Mouse (Mus musculus) large intestine, adult 2 months (tissue): Measurements from ENCODE around the gene Ctnnb1. TPM values are rescaled to one million over a fixed set of nuclear protein-coding genes. Genes with fewer than 3 reads are reported as not detected.

Experiments
- DNase-seq: peaks from one replicate; pipeline ENCODE4 v3.0.0-alpha.2; 2012; ENCODE audit warnings: low read depth, low spot score
- WGBS: fragments of 180-500 bp; shearing (Covaris S2); methylation state at CpG from one replicate; pipeline ENCODE4 v1.1.7; 2018; 5-methylcytosine and 5-hydroxymethylcytosine counted together
- polyA plus RNA-seq: library from polyadenylated mRNA; depleted of rRNA; stranded (reverse); fragments of >200 nt; gene quantifications from 2 replicates; pipeline ENCODE4 v1.2.3, GENCODE M21; 2012

Ctnnb1 gene
- polyA plus RNA-seq, 1 experiment, result 195 TPM

DNA sequence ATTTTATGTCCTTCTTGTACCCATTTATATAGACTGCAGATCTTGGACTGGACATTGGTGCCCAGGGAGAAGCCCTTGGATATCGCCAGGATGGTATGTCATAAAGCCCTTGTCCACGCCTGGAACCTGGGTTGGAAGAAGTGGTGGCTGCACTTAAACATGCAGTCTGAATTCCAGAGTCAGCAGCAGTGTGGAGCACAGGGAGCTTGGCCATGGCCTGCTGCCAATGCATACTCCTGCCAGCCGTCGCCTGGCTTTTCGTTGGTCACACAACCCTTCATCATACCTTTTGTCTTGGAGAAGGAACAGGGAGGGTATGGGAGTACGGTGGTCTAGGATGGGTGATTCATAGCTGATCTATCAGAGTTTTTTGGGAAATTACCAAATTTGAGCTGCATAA, 29.5 kb downstream of the Ctnnb1 start:
- WGBS, result 65% methylated on average over 6 of the region's 6 CpGs
- DNase-seq, result no peak

DNA sequence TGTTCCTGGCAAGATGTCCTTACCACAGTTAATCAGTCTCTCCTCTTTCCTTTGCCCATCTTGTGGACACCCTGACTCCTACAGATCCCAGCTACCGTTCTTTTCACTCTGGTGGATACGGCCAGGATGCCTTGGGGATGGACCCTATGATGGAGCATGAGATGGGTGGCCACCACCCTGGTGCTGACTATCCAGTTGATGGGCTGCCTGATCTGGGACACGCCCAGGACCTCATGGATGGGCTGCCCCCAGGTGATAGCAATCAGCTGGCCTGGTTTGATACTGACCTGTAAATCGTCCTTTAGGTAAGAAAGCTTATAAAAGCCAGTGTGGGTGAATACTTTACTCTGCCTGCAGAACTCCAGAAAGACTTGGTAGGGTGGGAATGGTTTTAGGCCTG, 30.2 kb downstream of the Ctnnb1 start:
- DNase-seq, result no peak
- WGBS, result 81% methylated on average over 4 of the region's 4 CpGs

DNA sequence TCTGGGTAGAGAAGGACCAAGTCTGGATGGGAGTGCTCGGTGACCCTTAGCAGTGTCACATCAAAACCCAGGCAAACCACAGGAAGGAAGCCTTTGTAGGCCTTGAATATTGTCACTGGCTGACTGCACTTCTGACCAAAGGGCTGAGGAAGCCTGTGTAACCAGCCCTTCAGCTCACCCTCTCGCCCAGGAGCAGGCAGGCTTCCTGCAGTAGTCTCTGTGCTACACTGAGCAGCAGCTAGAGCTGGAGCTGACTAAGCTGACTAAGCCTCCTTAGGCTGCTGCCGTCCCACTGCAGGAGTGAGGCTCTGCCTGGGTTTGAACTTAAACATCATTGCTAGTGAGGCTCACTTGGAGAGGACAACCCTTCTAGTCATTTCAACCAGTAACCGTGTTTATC, 31.6 kb downstream of the Ctnnb1 start:
- 63% methylated on average over 4 of the region's 4 CpGs for WGBS
- DNase-seq, result no peak

DNA sequence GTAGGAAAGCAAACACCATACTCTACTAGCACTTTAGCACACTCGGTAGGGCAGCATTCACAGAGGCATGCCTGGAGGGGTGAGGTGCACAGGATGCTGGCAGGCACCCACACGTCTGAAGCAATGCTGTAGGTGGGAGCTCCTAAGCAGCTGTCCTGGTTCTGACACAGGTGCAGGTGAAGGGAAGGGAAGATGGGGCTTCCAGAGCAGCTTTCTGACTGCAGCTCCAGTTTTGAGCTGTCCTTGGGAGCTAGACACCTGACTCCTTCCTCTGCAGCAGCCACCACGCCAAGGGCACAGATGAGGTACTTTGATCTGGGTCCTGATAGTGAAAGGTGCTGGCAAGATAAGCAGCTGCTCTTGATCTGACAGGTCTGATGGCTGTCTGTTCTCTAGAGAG, 32.5 kb downstream of the Ctnnb1 start:
- no peak for DNase-seq
- 28% methylated on average over 3 of the region's 3 CpGs for WGBS

DNA sequence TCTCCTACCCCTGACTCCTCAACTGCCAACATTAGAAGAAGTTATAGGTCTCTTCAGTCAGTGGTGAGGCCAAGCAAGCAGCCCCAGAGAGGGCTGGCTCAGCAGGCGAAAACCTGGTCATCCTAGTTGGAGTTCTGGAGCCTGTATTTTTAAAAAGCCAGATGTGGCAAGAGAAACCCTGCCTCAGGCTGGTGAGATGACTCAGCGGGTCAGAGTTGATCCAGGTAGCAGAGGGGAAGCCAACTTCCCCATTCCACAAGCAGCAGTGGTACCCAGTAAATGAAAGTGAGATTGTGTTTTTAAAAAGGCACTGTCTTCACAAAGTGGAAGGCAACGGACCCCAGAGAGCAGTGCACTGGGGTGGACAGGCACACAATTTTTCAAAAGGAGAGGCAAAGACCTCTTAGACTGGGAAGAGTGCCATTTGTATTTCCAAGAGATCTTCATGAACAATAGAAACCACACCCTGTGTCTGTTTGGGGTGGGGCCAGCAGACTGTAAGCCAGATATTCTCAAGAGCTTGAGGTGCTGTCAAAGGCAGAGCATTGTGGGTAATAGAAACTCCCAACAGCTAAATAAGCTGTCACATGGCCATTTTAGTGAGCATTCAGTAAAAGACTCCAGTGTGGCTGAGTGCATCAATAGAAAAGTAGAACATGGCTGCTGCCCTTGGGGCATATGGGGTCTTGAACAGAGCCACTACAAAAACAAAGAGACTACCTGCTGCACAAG, 33.1 kb downstream of the Ctnnb1 start:
- no peak for DNase-seq
- WGBS, result 50% methylated on average over 3 of the region's 3 CpGs

DNA sequence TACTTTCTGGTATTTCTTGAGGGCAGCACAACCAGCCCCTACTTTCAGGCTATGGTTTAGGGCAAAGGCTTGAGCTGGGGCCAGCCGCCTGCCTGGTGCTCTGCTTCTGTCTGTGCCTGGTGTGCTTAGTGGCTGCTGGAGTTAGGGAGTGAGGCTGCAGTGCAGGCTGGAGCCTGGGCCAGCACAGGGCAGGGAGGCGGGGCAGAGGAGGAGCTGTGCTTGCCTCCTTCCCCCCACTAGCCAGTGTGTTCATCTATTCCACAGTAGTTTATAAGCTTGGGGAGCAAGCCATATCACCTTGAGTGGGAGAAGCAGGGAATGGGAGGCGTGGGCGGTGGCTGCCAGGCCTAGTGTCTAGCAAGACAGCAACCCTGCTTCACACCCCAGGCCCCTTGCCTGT, 34.1 kb downstream of the Ctnnb1 start:
- no peak for DNase-seq
- 83% methylated on average over 4 of the region's 4 CpGs for WGBS

DNA sequence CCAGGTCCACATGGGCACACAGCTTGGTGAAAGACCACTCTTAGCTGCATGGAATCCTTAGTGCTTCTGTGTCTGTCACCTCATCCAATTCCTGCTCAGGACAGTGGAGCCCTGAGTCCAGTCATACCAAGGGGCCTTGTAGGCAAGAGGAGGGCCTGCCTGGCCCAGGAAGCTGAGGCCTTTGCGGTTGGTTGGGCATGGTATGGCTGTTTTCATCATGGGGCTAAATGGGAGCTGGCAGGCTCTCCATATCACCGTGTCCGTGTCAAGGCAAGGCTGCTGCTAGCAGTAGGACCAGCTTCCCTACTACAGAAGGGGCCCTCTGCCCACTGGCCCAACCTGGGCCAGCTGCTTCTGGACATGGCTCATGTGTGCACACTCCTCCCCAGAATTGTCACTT, 34.7 kb downstream of the Ctnnb1 start:
- DNase-seq, result no peak
- 87% methylated on average over 3 of the region's 3 CpGs for WGBS

DNA sequence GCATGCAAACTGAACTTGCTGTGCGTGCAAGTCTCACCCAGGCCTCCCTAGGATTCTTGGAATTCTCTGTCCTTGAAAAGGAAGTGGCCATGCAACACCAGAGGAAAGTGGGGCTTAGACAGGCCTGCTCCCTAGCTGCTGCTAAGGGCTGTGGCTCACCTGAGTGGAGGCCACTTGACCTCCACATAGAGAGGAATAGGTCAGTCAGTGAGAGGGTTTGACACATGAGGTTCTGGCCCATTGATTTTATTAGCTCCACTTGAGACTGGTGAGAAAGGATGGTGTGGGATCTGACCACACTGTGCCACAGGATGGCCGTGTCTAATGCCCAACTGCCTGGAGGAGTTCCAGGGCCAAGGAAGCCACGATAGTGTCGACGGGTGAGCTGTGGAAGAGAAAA, 35.2 kb downstream of the Ctnnb1 start:
- no peak for DNase-seq
- 78% methylated on average over 5 of the region's 5 CpGs for WGBS

DNA sequence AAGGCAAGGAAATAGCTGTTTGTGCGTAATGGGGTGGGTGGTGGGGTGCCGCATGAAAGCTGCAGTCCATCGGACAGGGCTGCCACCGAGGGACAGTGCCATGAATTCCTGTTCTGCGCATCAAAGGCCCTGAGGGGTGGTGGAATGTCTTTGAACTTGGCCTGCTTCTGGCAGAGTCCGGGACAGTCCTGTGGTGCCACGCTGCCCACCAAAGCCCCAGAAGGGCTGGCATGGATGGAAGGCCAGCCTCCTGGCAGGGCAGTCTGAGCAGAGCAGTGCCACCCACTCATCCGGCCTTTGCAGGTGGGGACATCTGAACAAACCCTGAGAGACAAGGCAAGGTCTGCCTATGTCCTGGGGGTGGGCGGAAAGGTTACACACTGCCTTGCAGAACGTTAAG, 36.0 kb downstream of the Ctnnb1 start:
- DNase-seq, result no peak
- 88% methylated on average over 10 of the region's 10 CpGs for WGBS

DNA sequence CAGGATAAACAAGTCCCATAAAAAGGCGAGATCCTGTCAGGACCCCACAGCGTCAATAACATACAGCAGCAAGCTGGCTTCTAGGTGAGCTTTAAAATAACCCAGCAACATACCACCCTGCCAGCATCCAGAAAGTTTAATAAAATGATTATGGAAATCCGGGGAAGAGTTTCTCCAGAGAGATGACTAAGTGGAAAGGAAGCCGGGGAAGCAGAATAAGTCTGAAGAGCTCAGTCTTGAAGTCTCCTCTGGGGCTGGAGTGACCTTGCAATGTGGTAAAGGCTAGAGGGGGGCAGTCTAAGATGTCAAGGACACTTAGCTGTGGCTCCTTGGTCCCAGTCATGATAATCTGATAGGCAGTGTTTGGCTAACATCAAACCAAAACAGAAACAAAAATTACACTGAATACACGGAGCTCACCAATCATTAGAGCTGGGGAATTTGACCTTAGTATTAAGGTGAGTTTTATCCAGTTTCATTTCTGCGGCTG, 44.1 kb downstream of the Ctnnb1 start:
- 60% methylated on average over 6 of the region's 6 CpGs for WGBS
- no peak for DNase-seq

DNA sequence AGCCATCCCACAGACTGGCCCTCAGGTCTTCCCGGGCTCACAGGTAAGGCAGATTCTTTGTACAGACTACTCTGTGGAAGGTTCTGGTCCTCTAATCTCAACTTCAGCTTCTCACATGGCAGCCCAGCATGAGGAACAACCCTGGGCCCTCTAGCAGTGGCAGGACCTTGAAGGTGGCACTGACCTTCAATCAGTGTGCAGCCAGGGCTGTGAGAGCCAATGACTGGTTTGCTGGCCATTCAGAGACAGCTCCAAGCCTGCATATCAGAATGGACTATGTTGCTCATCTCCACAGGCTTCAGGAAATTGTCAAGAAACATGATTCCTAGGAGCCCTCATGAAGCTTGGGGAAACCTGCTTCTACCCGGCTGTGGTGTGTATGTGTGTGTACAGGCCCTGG, 45.2 kb downstream of the Ctnnb1 start:
- 84% methylated on average over 2 of the region's 2 CpGs for WGBS
- no peak for DNase-seq

DNA sequence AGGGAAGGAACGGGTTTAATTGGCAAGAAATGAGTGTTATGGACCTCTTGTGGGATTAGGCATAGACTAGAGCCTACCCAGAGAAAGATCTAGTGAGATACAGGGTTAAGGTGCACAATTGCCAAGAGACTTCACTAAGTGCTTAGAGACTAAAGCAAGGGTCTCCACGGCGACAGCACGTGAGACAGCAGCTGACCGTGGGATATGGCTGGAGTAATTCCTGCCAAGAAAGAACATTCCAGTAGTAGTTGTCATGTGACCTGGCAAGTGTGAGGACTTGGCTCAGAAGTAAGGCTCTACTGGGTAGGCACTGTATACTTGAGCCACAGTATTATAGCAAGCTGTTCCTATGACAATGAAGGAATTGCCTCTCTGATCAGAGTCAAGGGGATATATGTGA, 47.1 kb downstream of the Ctnnb1 start:
- DNase-seq, result no peak
- WGBS, result 46% methylated on average over 5 of the region's 5 CpGs

DNA sequence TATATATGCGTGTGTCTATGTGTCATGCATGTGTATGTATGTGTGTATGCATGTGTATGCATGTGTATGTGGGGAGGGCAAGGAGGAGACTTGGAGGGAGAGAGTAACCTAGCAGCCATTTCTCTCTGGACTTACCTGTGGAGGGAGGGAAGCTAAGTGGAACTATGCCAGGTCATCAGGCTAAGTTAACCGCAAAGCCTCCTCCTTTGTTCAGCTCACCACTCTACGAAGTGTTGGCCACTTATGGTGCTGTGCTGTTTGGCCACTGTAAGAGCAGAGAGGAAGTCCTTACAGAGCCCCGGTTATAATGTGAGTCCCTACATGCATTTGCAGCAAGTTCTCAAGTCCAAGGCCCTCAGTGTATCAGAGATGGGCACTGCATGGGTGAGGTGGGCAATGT, 47.8 kb downstream of the Ctnnb1 start:
- DNase-seq, result no peak
- WGBS, result 96% methylated on average over 4 of the region's 4 CpGs

DNA sequence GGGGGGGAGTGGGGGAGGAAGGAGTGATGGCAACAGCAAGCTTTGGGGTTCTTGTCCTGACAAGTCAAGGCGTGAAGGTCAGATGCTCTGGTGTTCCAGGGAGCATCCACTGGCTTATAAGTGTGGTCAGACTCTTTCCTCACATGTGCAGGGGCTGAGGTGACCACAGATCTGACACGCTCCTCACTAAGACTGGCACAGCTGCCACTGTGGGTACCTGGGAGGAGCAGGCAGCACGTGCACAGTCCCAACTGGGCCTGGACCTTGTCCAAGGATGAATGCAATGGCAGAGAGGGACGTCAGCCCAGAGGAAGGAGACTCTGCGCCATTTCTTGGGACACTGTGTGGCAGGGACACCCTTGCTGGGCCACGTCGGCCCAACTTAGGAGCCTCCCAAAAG, 52.8 kb downstream of the Ctnnb1 start:
- WGBS, result 77% methylated on average over 7 of the region's 7 CpGs
- DNase-seq, result no peak

DNA sequence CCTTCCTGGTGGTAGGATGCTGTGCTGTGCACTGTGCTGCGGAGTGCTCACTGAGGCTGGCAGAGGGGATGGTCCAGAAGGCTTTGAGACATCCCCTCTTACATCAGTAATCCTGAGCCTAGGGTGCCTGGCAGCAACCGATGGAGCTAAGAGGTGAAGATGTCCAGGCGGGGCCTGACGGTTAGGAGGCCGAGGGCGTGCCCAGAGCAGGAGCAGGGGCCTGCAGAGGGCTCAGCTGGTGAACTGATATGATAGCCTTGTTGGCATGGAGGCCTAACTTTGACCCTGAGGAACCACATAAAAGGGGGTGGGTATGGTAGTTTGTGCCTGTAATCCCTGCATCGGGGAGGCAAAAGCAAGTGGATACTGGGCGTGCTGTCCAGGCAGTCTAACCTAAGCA, 54.8 kb downstream of the Ctnnb1 start:
- 44% methylated on average over 8 of the region's 8 CpGs for WGBS
- DNase-seq, result no peak

DNA sequence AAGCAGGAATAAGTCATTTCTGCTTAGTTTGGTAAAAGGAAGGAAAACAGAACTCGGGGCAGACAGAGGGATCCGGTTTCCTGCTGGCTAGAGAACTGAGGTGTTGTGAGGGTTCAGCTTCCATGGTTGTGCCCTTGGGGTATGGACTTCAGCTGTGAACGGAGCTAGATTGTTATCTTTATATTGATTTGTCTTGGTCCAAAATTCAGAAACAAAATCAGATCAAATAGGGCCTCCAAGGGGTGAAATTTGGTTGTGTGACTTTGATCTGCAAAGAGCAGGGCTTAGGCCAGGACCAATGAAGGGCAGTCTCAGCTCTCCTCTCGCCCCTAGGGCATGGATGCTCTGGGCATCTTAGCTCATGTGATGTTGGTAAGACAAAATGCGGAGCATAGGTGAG, 55.5 kb downstream of the Ctnnb1 start:
- WGBS, result 87% methylated on average over 5 of the region's 5 CpGs
- DNase-seq, result no peak

DNA sequence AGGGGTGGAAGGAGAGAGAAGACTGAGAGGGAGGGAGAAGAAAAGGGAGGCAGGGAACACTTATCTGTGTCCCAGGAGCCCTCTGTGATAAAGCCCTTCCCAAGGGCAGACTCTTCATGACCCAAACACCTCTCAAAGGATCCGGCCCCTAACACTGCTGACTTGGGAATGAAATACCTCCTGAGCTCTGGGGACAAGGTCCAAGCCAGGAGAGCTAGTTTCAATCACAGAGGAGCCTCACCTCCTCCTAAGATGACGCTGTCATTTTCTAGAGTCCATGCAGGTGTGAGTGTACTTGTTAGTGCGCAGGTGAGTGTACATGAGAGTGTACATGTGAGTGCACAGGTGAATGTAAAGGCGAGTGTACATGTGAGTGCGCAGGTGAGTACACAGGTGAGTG, 56.0 kb downstream of the Ctnnb1 start:
- 77% methylated on average over 5 of the region's 5 CpGs for WGBS
- no peak for DNase-seq

DNA sequence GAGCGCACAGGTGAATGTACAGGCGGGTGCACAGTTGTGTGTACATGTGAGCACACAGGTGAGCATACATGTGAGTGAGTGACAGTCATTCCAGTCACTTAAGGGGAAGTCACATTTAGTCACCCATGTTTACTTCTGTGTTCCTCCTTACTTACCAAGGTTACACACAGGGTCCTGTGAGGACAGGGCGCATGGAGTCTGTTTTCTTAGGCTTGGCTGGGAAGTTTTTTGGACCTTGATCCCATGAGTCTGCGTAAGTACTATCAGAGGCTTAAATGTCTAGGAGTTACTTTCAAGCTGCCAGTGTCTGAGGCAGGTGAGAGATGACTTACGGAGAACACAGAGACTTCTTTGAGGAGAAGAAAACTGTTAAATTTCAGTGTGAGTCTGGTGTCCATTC, 56.5 kb downstream of the Ctnnb1 start:
- peak; percentile 44 for DNase-seq
- WGBS, result 50% methylated on average over 5 of the region's 5 CpGs

DNA sequence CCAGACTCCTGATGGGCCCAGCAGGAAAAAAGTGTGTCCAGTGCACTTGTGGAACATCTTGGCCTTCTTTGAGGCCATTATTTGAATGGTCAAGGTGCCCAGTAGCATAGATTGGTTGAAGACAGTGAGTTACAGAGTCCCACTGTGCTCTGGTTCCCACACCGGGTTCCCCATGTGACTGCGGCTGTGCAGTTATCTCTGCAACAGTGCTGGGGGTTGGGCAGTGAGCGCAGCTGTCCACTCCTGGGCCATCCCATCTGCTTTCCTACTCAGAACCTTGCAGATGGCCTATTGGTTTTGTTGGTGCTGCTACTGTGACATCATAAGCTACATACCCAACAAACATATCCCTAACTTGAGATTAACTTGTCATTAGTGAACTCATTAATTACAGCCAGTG, 57.2 kb downstream of the Ctnnb1 start:
- no peak for DNase-seq
- 96% methylated on average over 3 of the region's 3 CpGs for WGBS

DNA sequence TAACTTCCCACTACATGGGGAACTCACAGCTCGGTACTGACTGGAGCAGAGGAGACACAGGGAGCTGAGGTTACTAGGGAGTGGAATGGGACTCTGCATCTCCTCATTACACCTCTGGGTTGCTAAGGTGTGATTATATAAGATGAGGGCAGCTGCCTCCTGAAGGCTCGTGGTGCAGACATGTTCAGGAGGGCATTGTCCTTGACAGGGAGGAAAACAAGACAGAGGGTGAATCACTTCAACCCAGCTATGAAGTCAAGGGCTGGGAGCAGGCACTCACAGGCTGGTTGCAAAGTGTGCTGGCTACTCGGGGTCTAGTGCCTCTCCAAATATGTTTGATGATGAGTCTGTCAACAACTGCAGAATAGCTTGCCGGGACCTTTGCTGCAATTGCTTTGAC, 58.0 kb downstream of the Ctnnb1 start:
- no peak for DNase-seq
- 78% methylated on average over 4 of the region's 4 CpGs for WGBS

DNA sequence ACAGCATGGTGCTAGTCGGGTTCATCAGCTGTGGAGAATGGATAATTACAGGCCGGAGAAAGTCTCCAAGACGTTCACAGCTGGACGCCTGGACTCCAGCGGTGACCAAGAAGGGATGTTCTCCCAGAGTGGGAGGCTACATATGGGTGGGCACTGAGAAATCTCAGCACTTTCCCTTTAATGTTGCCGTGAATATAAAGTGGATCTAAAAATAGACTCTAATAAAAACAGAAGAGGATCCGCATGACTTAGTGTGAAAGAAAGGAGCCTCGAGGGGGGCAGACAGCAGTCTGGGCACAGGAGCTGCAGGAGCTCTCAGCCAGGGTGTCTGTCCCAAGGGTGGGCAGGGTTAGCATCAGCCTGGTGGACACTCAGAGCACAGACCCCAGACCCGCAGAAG, 59.1 kb downstream of the Ctnnb1 start:
- WGBS, result 65% methylated on average over 9 of the region's 9 CpGs
- no peak for DNase-seq
